Mouse (Mus musculus) left cerebral cortex, postnatal 25 days (tissue): ENCODE measurements at regions not wholly inside any gene's neighbourhood (a gene's known extent, or its start where the extent isn't known, plus 50 kb on each side); places are given as distances from the start of the nearest gene placed in this dataset.

Experiments
- DNase-seq, 2 experiments: peaks; one replicate each; pipeline ENCODE4 v3.0.0; 2022; ENCODE audit warnings: low spot score in 2 of 2, mixed read lengths in 1 of 2
- intact Hi-C: fragments of 180-260 bp; cut with DNase I; formaldehyde crosslinking; loops from one replicate; pipeline ENCODE4 v1.15.1; 2025

DNA sequence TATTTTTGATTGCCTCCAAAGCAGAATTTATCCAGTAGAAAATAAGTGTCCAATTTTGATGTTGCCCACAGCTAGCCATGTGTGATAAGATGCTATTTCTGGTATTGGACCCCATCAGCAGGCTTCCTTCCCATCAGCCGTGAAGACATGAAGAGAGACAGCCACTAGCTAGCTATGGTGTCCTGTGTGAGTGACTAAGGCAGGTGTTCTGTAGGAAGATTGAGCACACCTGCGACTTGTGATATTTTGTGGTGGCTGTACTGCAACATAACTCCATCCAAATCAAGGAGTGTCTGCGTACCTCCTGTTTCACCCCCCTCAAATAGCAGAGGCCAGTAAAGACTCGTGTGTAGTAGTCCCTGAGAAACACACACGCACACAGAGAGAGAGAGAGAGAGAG is 56.6 kb upstream of the Dap start:
- intact Hi-C loops: no loop called here
- no peak for DNase-seq

DNA sequence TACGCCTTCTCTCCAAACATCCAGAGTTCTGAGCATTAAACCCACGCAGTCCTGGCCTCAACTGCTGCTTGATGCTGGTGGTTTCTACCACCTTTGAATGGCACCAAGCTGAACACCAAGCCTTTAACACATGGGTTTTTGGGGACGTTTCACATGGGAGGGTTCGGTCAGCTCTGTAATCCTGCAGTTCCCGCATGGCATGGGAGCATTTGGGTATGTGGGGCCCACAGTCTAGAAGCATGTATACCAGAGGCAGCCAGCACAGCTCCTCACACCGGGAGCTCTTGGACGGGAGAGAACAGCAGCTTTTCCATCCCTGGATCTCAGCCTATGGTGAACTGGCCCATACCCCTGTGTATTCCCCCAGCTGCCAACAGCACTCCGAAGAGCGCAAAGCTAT is 55.9 kb upstream of the Dap start:
- intact Hi-C loops: no loop called here
- DNase-seq: no peak

DNA sequence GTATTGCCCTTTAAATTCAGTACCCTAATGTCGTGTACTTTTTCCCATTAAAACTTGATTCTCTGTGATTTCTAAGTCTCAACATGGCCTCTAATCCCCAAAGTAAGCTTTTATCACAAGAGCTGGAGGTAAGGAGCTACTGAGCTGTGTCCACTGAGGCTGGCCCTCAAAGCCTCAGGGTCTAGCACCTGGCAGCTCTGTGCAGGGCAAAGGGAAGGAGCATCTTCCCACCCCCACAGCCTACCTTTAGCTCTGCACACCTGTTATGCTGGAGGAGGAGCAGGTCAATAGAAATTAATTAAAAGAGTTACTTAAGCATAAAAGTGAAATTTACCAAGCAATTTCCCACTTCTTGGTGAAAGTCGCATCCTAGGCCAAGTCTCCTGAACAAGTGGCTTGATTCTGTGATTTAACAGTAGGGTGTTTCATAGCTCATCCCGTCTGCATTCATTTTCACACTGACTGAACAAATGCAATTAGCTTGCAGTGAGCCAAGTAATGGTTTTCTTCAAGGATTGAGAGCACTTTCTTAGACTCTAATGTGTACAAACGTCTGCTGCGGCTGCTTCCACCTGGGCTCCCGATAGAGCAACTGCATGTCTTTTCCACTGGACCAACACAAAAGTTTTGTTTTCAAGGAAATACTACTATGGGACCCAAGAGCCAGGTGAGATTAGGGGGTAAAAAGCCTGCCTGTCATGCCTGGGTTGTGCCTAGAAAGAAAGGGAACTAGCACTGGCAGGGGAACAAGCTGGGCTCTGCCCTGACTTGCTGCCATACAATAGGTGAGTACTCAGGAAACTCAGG is 50.6 kb upstream of the Dap start:
- intact Hi-C loops: no loop called here
- DNase-seq: no peak
